12 mouse cellular contexts compared by ENCODE assay signal in genomic region chr8:80831876-80832524, GRCm38 (mm10).
"Had no signal": no experiment of that assay in that cellular context is flagged by ENCODE, and none has a peak within 500 bp of the region (broad histone marks: within the 10 kb centered on the region; RNA-seq: fewer than 3 reads in every experiment).

No protein-coding gene starts in this region.

- H3K4me3 ChIP-seq: intestine, embryonic 15.5 days; kidney, embryonic 15.5 days; left cerebral cortex, adult 2 months; limb, embryonic 10.5 days; midbrain, embryonic 13.5 days; stomach, embryonic 15.5 days had no signal

- H3K27me3 ChIP-seq: intestine, embryonic 15.5 days; kidney, embryonic 15.5 days; midbrain, embryonic 13.5 days; stomach, embryonic 15.5 days had no signal

- H3K9ac ChIP-seq: intestine, embryonic 15.5 days; kidney, embryonic 15.5 days; midbrain, embryonic 13.5 days; stomach, embryonic 15.5 days had no signal

- H3K36me3 ChIP-seq: intestine, embryonic 15.5 days; kidney, embryonic 15.5 days; limb, embryonic 10.5 days; midbrain, embryonic 13.5 days; stomach, embryonic 15.5 days had no signal

- H3K4me2 ChIP-seq: intestine, embryonic 15.5 days; kidney, embryonic 15.5 days; midbrain, embryonic 13.5 days; stomach, embryonic 15.5 days had no signal

- H3K9me3 ChIP-seq: intestine, embryonic 15.5 days; kidney, embryonic 15.5 days; limb, embryonic 10.5 days; midbrain, embryonic 13.5 days; stomach, embryonic 15.5 days had no signal

- DNase-seq: kidney, postnatal 25 days; lung, adult 2 months; lung, postnatal 36 days; right cerebral cortex, postnatal 14 days; thymus, adult 2 months; thymus, postnatal 25 days had no signal

- H3K27ac ChIP-seq: left cerebral cortex, adult 2 months; limb, embryonic 10.5 days had no signal
